Mouse (Mus musculus) forebrain, embryonic 11.5 days (tissue): ENCODE measurements around the gene Slc9a1. TPM values are rescaled to one million over a fixed set of nuclear protein-coding genes. Genes with fewer than 3 reads are reported as not detected.

Experiments
- ATAC-seq: fragments of 200-750 bp; cut with Nextera tagmentation; replicated peaks from 2 replicates; pipeline ENCODE4 v1.8.0; 2017; ENCODE audit warnings: moderate TSS enrichment; ENCODE audit not compliant: low FRiP score
- DNase-seq: peaks from one replicate; pipeline ENCODE4 v3.0.0-alpha.2; 2017; ENCODE audit warnings: low spot score
- H3K27ac ChIP-seq: fragments of 300-500 bp; sonication (generic); 2 replicates; pipeline ENCODE4 v1.5.1; 2014; ENCODE audit warnings: low read depth, low read length
- H3K27me3 ChIP-seq: fragments of 300-500 bp; sonication (generic); 2 replicates; pipeline ENCODE4 v1.6.1; 2014; ENCODE audit warnings: mild to moderate bottlenecking, low read length, mixed read lengths; ENCODE audit not compliant: control insufficient read depth, insufficient read depth
- H3K36me3 ChIP-seq: fragments of 300-500 bp; sonication (generic); 2 replicates; pipeline ENCODE4 v1.6.1; 2014; ENCODE audit warnings: mild to moderate bottlenecking, low read length, moderate library complexity, mixed read lengths; ENCODE audit not compliant: control insufficient read depth, insufficient read depth
- H3K4me1 ChIP-seq: fragments of 300-500 bp; sonication (generic); replicated peaks from 2 replicates; pipeline ENCODE4 v1.6.1; 2014; ENCODE audit warnings: low read length, mixed read lengths; ENCODE audit not compliant: control insufficient read depth, insufficient read depth
- H3K4me2 ChIP-seq: fragments of 300-500 bp; sonication (generic); 2 replicates; pipeline ENCODE4 v1.6.1; 2014; ENCODE audit warnings: low read depth, mild to moderate bottlenecking, low read length, moderate library complexity, mixed read lengths; ENCODE audit not compliant: severe bottlenecking
- H3K4me3 ChIP-seq: fragments of 300-500 bp; sonication (generic); 2 replicates; pipeline ENCODE4 v1.5.1; 2014; ENCODE audit warnings: low read depth, low read length
- H3K9ac ChIP-seq: fragments of 300-500 bp; sonication (generic); 2 replicates; pipeline ENCODE4 v1.6.1; 2014; ENCODE audit warnings: low read length
- H3K9me3 ChIP-seq: fragments of 300-500 bp; sonication (generic); 2 replicates; pipeline ENCODE4 v1.6.1; 2016; ENCODE audit warnings: low read length, mixed read lengths; ENCODE audit not compliant: control insufficient read depth
- WGBS: fragments of 180-500 bp; shearing (Covaris S2); extraction: QIAGEN DNeasy Blood & Tissue Kit; methylation state at CpG from one replicate; pipeline ENCODE4 v1.1.7; 2014; 5-methylcytosine and 5-hydroxymethylcytosine counted together
- polyA plus RNA-seq: library from polyadenylated mRNA; unstranded; fragments of >200 nt; fragmentation: Nextera tagmentation; extraction: Ambion mirVana; gene quantifications from 2 replicates; pipeline ENCODE4 v1.2.1, GENCODE M21; 2014

Gene Slc9a1
- polyA plus RNA-seq, 1 experiment from 2014 or later: 9.4 TPM

DNA sequence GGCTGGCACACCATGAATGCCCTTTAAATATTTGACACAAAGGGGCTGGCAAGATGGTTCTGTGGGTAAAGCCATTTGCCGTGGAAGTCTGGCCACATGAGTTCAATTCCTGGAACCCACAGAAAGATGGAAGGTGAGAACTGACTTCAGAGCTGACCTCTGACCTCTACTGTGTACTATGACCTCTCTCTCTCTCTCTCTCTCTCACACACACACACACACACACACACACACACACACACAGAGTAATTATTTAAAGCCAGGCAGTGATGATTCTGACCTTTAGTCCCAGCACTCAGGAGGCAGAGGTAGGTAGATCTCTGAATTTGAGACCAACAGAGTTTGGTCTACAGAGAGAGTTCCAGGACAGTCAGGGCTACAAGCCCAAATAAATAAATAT is 90.5 kb downstream of the Slc9a1 start:
- H3K9me3 ChIP-seq: no peaks in the 10 kb centered on the region
- H3K36me3 ChIP-seq: no peaks in the 10 kb centered on the region
- no peaks in the 10 kb centered on the region for H3K27me3 ChIP-seq
- no peak overlapping the region for H3K4me2 ChIP-seq
- no peak for DNase-seq
- H3K27ac ChIP-seq: no peak overlapping the region
- H3K4me1 ChIP-seq: no peaks in the 10 kb centered on the region
- H3K9ac ChIP-seq: no peak overlapping the region
- WGBS: 76% methylated on average over 1 of the region's 1 CpGs
- no peak for ATAC-seq
- H3K4me3 ChIP-seq: no peak overlapping the region

DNA sequence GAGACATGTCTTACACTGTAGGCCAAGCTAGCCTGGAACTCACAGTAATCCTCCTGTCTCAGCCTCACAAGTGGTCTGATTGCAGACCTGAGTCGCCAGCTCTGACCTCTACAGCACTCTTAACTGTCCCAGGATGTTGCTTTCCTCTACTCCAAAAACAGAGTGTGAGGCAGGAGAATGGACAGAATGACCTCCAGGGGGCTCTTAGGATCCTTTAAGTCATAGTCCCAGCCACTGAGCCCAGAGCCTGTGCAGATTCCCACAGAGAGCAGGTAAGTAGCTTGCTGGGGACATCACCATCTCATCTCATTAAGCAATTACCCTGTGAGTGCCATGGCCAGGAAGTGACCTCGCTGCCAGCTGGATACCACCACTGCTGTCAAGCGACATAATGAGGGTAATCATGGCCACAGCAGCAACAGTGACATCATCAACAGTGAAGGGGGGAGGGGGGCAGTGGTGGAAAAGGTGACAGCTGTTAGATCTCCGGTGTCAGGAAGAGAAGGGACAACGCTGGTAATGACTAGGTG is 91.4 kb downstream of the Slc9a1 start:
- WGBS: 62% methylated on average over 5 of the region's 5 CpGs
- no peaks in the 10 kb centered on the region for H3K9me3 ChIP-seq

DNA sequence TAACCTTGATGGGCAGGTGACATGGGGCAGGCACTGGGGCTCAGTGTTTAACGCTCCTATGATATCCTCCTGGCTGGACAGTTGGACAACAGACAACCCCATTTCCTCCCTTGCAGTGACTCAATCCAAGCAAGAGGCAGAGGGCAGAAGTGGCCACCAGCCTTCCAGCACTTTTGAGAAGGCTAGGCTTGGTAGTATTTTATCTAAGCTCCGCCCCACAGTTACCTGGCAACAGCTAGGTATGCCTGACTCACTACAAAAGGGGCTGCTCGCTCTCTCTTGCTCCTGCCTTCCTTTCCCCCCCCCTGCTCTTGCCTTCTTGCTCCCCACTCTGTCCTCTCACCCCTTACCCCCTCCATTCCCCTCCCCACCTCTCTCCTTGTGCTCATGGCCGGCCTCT is 91.9 kb downstream of the Slc9a1 start:
- H3K4me3 ChIP-seq: no peak overlapping the region
- H3K36me3 ChIP-seq: no peaks in the 10 kb centered on the region
- no peaks in the 10 kb centered on the region for H3K9me3 ChIP-seq
- H3K4me1 ChIP-seq: no peaks in the 10 kb centered on the region
- ATAC-seq (no peak), DNase-seq (no peak)
- WGBS: 74% methylated on average over 4 of the region's 4 CpGs
- no peak overlapping the region for H3K9ac ChIP-seq
- H3K27ac ChIP-seq: no peak overlapping the region
- no peak overlapping the region for H3K4me2 ChIP-seq
- H3K27me3 ChIP-seq: no peaks in the 10 kb centered on the region

More for the DNA sequence above, 91.4 kb downstream of the Slc9a1 start:
- ATAC-seq (no peak), DNase-seq (no peak)
- Histone ChIP-seq H3K27ac (no peak overlapping the region), H3K36me3 (no peaks in the 10 kb centered on the region), H3K4me2 (no peak overlapping the region), H3K4me1 (no peaks in the 10 kb centered on the region), H3K4me3 (no peak overlapping the region), H3K9ac (no peak overlapping the region), H3K27me3 (no peaks in the 10 kb centered on the region)

DNA sequence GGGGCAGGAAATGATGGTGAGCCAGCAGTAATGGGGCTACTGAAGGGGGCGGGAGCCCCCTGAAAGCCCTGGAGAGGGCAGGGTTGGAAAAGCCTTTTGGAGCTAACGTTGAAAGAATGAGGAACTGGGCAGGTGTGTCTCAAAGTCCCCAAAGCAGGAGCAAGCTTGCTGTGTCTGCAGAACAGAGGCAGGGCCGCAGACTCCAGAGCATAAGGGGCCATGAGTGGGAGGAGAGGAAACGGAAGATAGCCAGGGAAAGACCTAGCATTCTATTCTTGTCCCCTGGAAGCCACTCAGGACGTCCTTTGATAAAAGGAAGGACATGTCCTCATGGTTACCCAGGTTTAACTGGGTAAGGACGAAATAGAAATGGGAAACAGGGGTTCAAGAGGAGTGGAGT is 93.7 kb downstream of the Slc9a1 start:
- ATAC-seq: no peak
- H3K4me1 ChIP-seq: peaks cover 2% of the 10 kb centered on the region; the same call in 1 of the 2 replicates
- H3K4me3 ChIP-seq: no peak overlapping the region
- no peak for DNase-seq
- no peak overlapping the region for H3K27ac ChIP-seq
- no peak overlapping the region for H3K9ac ChIP-seq
- H3K4me2 ChIP-seq: no peak overlapping the region
- no peaks in the 10 kb centered on the region for H3K27me3 ChIP-seq
- no peaks in the 10 kb centered on the region for H3K36me3 ChIP-seq
- no peaks in the 10 kb centered on the region for H3K9me3 ChIP-seq
- WGBS: 65% methylated on average over 6 of the region's 6 CpGs

DNA sequence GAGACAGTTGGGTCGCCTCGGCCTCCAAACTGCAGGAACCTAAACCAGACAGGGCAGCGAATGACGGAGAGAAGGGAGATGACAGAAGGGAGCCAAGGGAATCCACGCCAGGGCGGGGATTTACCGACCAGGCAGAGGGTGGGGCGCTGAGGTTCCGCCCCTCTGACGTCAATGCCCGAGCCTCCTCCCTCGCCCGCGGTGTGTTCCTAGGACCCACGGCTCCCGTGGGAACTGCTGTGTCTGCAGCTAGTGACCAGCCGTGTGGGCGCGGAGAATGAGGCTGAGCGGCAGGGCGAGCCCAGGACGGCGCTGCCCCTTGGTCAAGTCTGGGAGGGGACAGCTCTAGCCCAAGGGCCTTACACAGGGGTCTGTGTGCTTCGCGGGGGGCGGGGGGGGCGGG is 98.6 kb downstream of the Slc9a1 start:
- Histone ChIP-seq H3K4me1 (peaks cover 6% of the 10 kb centered on the region; the same call in 1 of the 2 replicates), H3K9me3 (peaks cover 5% of the 10 kb centered on the region; the same call in 1 of the 2 replicates), H3K9ac (peak overlapping the region; percentile 57), H3K36me3 (no peaks in the 10 kb centered on the region), H3K27ac (no peak overlapping the region), H3K27me3 (peaks cover 12% of the 10 kb centered on the region; the same call in 1 of the 2 replicates), H3K4me3 (peak overlapping the region; percentile 49), H3K4me2 (peak overlapping the region; percentile 87)
- ATAC-seq (0 out of 2 replicates have a peak, but pooled peaks have one; percentile 33), DNase-seq (peak; percentile 82)
- under 1% methylated on average over 25 of the region's 27 CpGs for WGBS

DNA sequence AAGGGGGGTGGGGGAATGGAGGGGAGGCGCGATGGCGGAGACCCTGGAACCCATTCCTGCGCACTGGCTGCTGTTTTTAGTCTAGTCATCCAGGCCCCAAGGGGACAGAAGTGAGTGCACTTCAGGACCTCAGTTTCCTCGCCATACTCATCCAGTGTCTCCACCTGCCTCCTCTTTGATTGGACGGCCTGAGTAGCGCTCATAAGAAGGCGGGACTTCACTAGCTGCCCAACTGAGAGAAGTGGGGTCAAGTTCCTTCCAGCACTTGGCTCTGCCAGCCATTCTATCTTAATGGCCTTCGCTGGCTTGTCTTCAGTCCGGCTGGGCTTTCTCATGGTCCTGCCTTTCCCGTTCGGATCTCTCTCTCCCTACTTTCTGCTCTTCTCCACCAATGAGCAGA is 99.6 kb downstream of the Slc9a1 start:
- H3K4me1 ChIP-seq: peaks cover 6% of the 10 kb centered on the region; the same call in 1 of the 2 replicates
- H3K36me3 ChIP-seq: no peaks in the 10 kb centered on the region
- DNase-seq (no peak), ATAC-seq (no peak)
- H3K4me2 ChIP-seq: peak overlapping the region; percentile 87; the same call in 1 of the 2 replicates
- H3K9ac ChIP-seq: no peak overlapping the region
- 15% methylated on average over 12 of the region's 12 CpGs for WGBS
- H3K27me3 ChIP-seq: peaks cover 12% of the 10 kb centered on the region; the same call in 1 of the 2 replicates
- no peak overlapping the region for H3K27ac ChIP-seq
- no peak overlapping the region for H3K4me3 ChIP-seq
- H3K9me3 ChIP-seq: peaks cover 5% of the 10 kb centered on the region; the same call in 1 of the 2 replicates

DNA sequence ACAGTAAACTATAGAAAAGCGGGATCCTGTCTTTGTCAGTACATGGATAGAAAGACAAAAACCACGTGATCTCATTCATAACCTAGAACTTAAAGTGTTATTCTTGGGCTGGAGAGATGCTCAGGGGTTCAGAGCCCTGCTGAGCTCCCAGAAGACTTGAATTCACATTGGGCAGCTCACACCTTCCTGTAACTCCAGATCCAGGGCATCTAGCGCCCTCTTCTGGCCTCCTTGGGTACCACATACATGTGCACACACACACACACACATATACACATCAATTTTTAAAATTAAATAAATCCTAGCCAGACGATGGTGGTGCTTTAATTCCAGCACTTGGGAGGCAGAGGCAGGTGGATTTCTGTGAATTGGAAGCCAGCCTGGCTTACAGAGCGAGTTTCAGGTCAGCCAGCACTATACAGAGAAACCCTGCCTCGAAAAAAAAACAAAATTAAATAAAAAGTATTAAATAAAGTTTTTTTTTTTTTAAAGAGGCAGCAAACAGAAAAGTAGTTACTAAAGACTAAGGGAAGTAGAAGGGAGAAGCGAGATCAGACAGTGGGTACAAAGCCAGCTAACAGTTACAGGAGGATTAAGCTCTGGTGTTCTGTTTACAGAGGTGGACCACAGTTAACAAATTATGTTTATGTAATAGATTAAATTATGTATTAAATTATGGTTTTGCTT is 101.8 kb downstream of the Slc9a1 start:
- no peak for DNase-seq
- Histone ChIP-seq H3K9me3 (peaks cover 5% of the 10 kb centered on the region; the same call in 1 of the 2 replicates), H3K9ac (no peak overlapping the region), H3K27ac (no peak overlapping the region), H3K4me1 (peaks cover 6% of the 10 kb centered on the region; the same call in 1 of the 2 replicates), H3K4me3 (no peak overlapping the region), H3K4me2 (no peak overlapping the region), H3K27me3 (peaks cover 12% of the 10 kb centered on the region; the same call in 1 of the 2 replicates), H3K36me3 (no peaks in the 10 kb centered on the region)
- ATAC-seq: no peak
- whole genome bisulfite sequencing: 75% methylated on average over 7 of the region's 7 CpGs
